9 mouse cellular contexts compared by ENCODE assay signal in genomic region chr7:132154368-132154961, GRCm38 (mm10). TPM values are rescaled to one million over a fixed set of nuclear protein-coding genes. Genes with fewer than 3 reads are reported as not detected.
A peak's percentile ranks its signal among the peaks of the same experiment; 100 is the strongest.
DNase-seq lines count a peak whose midpoint lies in the region; ATAC-seq and TF ChIP-seq lines count a peak whose summit lies in the region.
"Had no signal": no experiment of that assay in that cellular context is flagged by ENCODE, and none has a peak within 500 bp of the region (broad histone marks: within the 10 kb centered on the region; RNA-seq: fewer than 3 reads in every experiment).

Cpxm2 (minus strand) TSS chr7:132154739.

- H3K4me2 ChIP-seq in hindbrain, embryonic 14.5 days (replicated peaks), result peak within 1 kb of the TSS; percentile 58
- H3K4me2 ChIP-seq in neural tube, embryonic 13.5 days, result peak within 1 kb of the TSS; percentile 70

- no peak for TF ChIP-seq CTCF in E14TG2a.4 (conservative IDR thresholded peaks at IDR 0.05; ENCODE audit: low read length)

- H3K4me1 ChIP-seq in E14TG2a.4 (replicated peaks; ENCODE audit: low read depth, low read length), result peaks cover 16% of the 10 kb centered on the region
- peaks cover 17% of the 10 kb centered on the region for H3K4me1 ChIP-seq in forebrain, embryonic 10.5 days
- peaks cover 28% of the 10 kb centered on the region for H3K4me1 ChIP-seq in hindbrain, embryonic 14.5 days (replicated peaks; ENCODE audit: control insufficient read depth, insufficient read depth, low read length)
- peaks cover 28% of the 10 kb centered on the region for H3K4me1 ChIP-seq in neural tube, embryonic 13.5 days (replicated peaks)
- H3K4me1 ChIP-seq: megakaryocyte, embryonic 14.5 days had no signal

- no peaks in the 10 kb centered on the region for H3K9me3 ChIP-seq in E14TG2a.4 (ENCODE audit: low read length)
- H3K9me3 ChIP-seq in forebrain, embryonic 10.5 days, result no peaks in the 10 kb centered on the region
- no peaks in the 10 kb centered on the region for H3K9me3 ChIP-seq in hindbrain, embryonic 14.5 days (ENCODE audit: control insufficient read depth, low read length)
- H3K9me3 ChIP-seq in neural tube, embryonic 13.5 days, result no peaks in the 10 kb centered on the region
- H3K9me3 ChIP-seq: megakaryocyte, embryonic 14.5 days had no signal

- peak within 1 kb of the TSS; percentile 49 for H3K9ac ChIP-seq in hindbrain, embryonic 14.5 days
- peak within 1 kb of the TSS; percentile 66 for H3K9ac ChIP-seq in neural tube, embryonic 13.5 days

- H3K36me3 ChIP-seq in E14TG2a.4 (ENCODE audit: insufficient read depth, low read length), result no peaks in the 10 kb centered on the region
- no peaks in the 10 kb centered on the region for H3K36me3 ChIP-seq in forebrain, embryonic 10.5 days (replicated peaks)
- H3K36me3 ChIP-seq in hindbrain, embryonic 14.5 days (replicated peaks; ENCODE audit: control insufficient read depth, insufficient read depth), result no peaks in the 10 kb centered on the region
- no peaks in the 10 kb centered on the region for H3K36me3 ChIP-seq in neural tube, embryonic 13.5 days

- peak; percentile 31; the same call in 1 of the 2 replicates for ATAC-seq in hindbrain, embryonic 14.5 days (ENCODE audit: low FRiP score)
- ATAC-seq in neural tube, embryonic 13.5 days (ENCODE audit: low read depth), result no peak

- peak within 1 kb of the TSS; percentile 75 for H3K27ac ChIP-seq in forebrain, embryonic 10.5 days
- no peak within 1 kb of the TSS for H3K27ac ChIP-seq in hindbrain, embryonic 14.5 days
- H3K27ac ChIP-seq in neural tube, embryonic 13.5 days (replicated peaks), result no peak within 1 kb of the TSS

- H3K27me3 ChIP-seq in E14TG2a.4 (ENCODE audit: insufficient read depth, low read length), result peaks cover 54% of the 10 kb centered on the region
- H3K27me3 ChIP-seq in forebrain, embryonic 10.5 days (ENCODE audit: poor library complexity, severe bottlenecking), result peaks cover 52% of the 10 kb centered on the region
- peaks cover 23% of the 10 kb centered on the region for H3K27me3 ChIP-seq in hindbrain, embryonic 14.5 days (ENCODE audit: control insufficient read depth, insufficient read depth, low read length)
- H3K27me3 ChIP-seq in neural tube, embryonic 13.5 days, result peaks cover 36% of the 10 kb centered on the region

- 2% methylated on average over 39 of the region's 43 CpGs for WGBS in forebrain, embryonic 10.5 days
- 4% methylated on average over 37 of the region's 43 CpGs for WGBS in hindbrain, embryonic 14.5 days
- WGBS in neural tube, embryonic 13.5 days, result 3% methylated on average over 42 of the region's 43 CpGs

- peak; percentile 36 to 48 for DNase-seq in cerebellum, postnatal 10 days
- DNase-seq in cerebellum, adult 9-11 months, result no peak
- DNase-seq in forebrain, embryonic 10.5 days (ENCODE audit: extremely low spot score, low spot score), result peak; percentile 22
- no peak for DNase-seq in hindbrain, embryonic 14.5 days (ENCODE audit: low spot score)
- DNase-seq in layer of hippocampus, adult 8-10 months (ENCODE audit: low spot score in 2 of 2), result no peak
- no peak for DNase-seq in layer of hippocampus, postnatal 36 days

- H3K4me3 ChIP-seq in E14TG2a.4 (replicated peaks; ENCODE audit: low read length), result peak within 1 kb of the TSS; percentile 84
- H3K4me3 ChIP-seq in forebrain, embryonic 10.5 days, result peak within 1 kb of the TSS; percentile 57
- peak within 1 kb of the TSS; percentile 23 for H3K4me3 ChIP-seq in hindbrain, embryonic 14.5 days (replicated peaks; ENCODE audit: low read length)
- peak within 1 kb of the TSS; percentile 34 for H3K4me3 ChIP-seq in neural tube, embryonic 13.5 days
- H3K4me3 ChIP-seq: megakaryocyte, embryonic 14.5 days had no signal

RNA-seq across cellular contexts. Expression of gene Cpxm2, which starts in this region (rescaled TPM):
- 0.32 and 0.36 TPM in 2 replicates for polyA plus RNA-seq in forebrain, embryonic 10.5 days (2016; fragmentation: Nextera tagmentation; extraction: Ambion mirVana)
- polyA plus RNA-seq in hindbrain, embryonic 14.5 days (2014; fragmentation: Nextera tagmentation; extraction: Ambion mirVana), result 1.6 and 2.1 TPM in 2 replicates
- 1.1 TPM in 2 replicates for polyA plus RNA-seq in neural tube, embryonic 13.5 days (2015; fragmentation: Nextera tagmentation; extraction: Ambion mirVana)
- total RNA-seq in layer of hippocampus, adult 8-10 months (2022), result 1 to 10 TPM; 1.7 to 2.9 (median 2.7) TPM
- total RNA-seq in layer of hippocampus, postnatal 36 days (2021), result 1 to 10 TPM; 1.7 to 3.3 TPM

Comparison
In these comparisons a context has a peak if more than half of its experiments do, and no peak if none do; other contexts are left out.
1. DNase-seq: peak in cerebellum, postnatal 10 days (2 of 2); none in cerebellum, adult 9-11 months (single experiment), hindbrain, embryonic 14.5 days (single experiment), layer of hippocampus, adult 8-10 months (0 of 2) and layer of hippocampus, postnatal 36 days (0 of 2).
2. Peak in DNase-seq, H3K4me3 ChIP-seq and H3K27ac ChIP-seq in forebrain, embryonic 10.5 days; RNA of the gene not detected or under 1 TPM.
3. H3K4me3 ChIP-seq: peak in every context shown above with its lines; median percentile 84 in E14TG2a.4; 57 in forebrain, embryonic 10.5 days; 34 in neural tube, embryonic 13.5 days; 23 in hindbrain, embryonic 14.5 days.